Mouse (Mus musculus) spleen, postnatal 10 days (tissue): Measurements from ENCODE around the gene St6galnac6.

Experiments
- DNase-seq, 2 experiments: peaks; one replicate each; pipeline ENCODE4 v3.0.0; 2021 to 2022; ENCODE audit warnings: low spot score in 2 of 2

Gene St6galnac6

GRCm38 (mm10) chr2:32617109-32617508 is 17.6 kb downstream of the St6galnac6 start:
- no peak for DNase-seq

DNA sequence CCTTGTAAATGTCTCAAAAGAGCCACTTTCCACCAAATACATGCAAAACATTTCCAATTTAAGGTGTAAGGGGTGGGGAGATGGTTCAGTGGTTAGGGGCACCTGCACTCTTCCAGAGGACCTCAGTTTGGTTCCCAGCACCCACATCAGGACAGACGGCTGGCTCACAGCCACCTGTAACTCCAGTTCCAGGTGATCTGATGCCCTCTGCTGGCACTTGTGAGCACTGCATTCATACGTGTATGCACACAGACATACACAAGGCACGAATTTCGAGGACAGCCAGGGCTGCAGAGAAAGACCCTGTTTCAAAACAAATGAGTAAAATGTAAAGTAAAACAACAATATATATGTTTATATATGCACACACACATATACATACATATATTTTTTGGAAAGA is 18.1 kb downstream of the St6galnac6 start:
- DNase-seq = peak in 1 of 2 experiments; percentile 45

DNA sequence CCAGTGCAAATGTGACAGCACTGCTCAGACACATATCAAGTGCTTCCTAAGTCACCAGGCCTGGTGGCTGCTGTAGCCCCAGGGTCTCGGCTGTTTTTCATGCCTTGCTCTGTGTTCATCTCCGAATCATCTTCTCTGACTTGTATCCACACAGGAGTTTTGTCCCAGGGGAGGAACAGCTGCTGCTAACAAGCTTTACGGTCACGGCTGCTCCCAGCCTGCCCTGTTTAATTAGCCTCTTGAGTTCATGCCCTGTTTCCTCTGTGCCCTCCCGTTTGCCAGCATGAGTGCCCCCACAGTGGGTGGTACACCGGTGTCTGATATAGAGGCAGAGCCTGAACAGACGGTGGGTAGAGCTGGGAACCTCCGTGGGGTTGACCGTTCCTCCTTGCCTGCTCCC is 18.5 kb downstream of the St6galnac6 start:
- DNase-seq = no peak

GRCm38 (mm10) chr2:32620682-32621516 is 21.4 kb downstream of the St6galnac6 start:
- no peak for DNase-seq

GRCm38 (mm10) chr2:32621517-32621859 is 22.0 kb downstream of the St6galnac6 start, which contains the start of gene Ak1:
Gene Ak1, plus strand, starts transcription at chr2:32621758.
- no peak for DNase-seq

- no peak for DNase-seq
Observed at GRCm38 (mm10) chr2:32624111-32624748, 24.7 kb downstream of the St6galnac6 start.

- DNase-seq = peak in 1 of 2 experiments; percentile 52
Observed at GRCm38 (mm10) chr2:32625212-32625872, 25.8 kb downstream of the St6galnac6 start.

DNA sequence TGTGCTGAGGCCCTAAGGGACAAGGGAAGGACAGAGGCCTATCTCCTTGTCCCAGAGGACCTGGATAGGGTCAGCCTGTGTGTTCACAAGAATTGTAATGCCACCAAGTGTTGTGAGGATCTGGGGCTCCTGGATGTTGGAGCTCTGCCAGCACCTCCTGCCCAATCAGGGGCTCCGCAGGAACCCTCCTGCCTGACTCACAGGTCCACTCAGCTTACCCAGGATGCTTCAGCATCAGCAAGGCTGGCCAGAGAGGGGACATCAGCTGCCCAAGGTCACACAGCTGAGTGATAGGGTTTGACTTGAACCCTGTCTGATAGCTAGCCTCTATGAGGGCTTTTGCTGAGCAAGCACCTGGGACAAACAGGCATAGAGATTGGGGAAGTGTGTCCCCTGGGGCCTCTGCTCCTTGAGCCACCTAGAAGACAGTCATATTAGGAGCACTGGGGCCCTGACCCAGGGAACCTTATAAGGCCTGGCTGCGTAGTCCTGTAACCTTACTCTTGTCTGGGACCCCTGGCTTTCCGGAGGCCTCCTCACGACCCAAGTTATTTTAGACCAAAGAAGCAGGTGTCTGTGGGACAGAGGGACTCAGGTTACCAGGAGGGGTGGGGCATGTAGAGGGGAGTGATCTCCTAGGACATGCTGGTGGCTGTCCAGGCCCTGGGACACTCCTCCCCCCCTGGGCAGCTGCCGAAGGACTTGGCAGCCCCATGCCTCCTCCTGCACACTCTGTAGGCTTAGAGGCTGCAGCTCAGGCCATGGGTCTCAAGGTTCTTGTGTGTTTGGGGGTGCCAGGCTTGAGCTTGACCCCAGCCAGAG is 26.6 kb downstream of the St6galnac6 start:
- DNase-seq = no peak

- DNase-seq = no peak
Observed at GRCm38 (mm10) chr2:32627266-32628043, 27.9 kb downstream of the St6galnac6 start.

- no peak for DNase-seq
Observed at GRCm38 (mm10) chr2:32628044-32628550, 28.6 kb downstream of the St6galnac6 start.

DNA sequence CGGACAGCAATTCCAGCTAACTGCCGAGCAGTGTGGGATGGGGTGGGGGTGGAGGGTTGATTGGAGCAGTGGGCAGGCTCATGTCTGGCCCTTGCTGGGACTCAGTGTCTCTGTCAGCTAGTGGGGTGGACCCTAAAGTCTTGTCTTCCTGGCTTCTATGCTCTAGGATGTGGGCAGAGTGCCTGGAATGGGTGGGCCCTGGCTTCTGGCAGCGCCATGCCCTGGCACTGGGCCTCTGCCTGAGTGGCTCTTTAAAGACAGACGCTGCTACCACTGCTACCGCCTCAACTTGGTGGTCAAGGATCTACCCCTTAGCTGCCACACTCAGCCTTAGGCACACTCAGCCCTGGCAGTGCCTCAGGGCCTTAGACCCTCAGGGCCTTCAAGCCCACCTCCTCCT is 29.2 kb downstream of the St6galnac6 start:
- DNase-seq = no peak

DNA sequence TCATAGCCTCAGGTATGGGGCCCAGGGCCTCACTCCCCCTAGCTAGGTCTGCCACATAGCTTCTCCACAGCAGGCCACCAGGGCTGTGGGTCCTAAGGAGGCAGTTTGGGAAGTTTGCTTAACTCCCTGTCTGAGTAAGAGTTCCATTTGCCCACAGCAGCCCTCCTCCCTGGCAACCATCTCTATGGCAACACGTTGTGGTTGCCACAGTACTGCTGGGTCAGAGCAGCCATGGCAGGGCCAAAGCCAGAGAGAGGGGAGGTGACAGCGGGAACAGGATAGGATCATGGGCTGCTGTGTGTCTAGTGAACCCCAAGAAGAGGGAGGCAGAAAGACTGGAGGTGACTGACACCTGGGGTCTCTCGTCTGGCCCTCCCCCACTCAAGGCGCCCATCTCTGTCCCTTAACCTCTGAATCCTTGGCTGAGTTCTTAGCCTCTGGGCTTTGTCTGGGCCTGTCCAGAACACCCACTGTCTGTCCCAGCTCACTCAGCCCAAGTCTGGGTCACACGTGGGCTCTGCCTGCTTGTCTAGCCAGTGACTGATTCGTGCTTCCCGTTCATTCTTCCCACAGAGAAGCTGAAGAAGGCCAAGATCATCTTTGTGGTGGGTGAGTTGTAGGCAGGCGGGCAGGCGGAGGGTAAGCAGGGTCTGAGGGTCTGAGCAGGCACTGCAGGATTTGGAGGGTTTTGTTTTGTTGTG is 29.9 kb downstream of the St6galnac6 start:
- no peak for DNase-seq

- no peak for DNase-seq
Observed at GRCm38 (mm10) chr2:32630036-32630435, 30.5 kb downstream of the St6galnac6 start.

- no peak for DNase-seq
Observed at GRCm38 (mm10) chr2:32631046-32631445, 31.5 kb downstream of the St6galnac6 start.

DNA sequence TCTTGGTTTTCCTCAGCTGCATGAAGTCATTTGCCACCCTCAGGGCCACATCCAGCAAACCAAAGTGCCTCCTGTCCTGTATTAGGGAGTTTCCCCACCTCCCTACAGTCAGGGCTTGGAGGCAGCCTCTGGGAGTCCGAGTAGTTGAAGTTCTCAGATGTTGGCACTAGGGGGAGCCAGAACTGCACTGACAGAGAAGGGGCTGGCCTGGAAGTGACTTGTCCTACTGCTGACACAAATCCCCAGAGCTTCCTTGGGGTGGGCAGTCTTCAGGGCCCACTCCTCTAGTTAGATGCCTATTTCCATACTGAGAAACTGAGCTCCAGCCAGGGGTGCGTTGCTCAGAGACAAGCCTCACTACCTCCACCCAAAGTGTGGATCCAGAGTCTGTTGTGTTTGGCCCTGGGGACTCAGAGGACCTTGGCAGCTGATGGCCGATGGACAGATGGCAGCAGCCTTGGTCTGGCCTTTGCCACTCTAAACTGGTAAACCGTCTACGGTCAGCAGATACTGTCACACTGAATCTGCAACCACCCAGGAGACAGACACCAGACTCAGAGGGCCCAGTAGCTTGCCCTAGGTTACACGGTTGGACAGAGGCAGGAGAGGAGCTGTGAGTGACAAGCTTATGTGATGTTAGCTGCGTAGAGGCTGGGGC is 32.4 kb downstream of the St6galnac6 start:
- peak; percentile 68 to 83 for DNase-seq

DNA sequence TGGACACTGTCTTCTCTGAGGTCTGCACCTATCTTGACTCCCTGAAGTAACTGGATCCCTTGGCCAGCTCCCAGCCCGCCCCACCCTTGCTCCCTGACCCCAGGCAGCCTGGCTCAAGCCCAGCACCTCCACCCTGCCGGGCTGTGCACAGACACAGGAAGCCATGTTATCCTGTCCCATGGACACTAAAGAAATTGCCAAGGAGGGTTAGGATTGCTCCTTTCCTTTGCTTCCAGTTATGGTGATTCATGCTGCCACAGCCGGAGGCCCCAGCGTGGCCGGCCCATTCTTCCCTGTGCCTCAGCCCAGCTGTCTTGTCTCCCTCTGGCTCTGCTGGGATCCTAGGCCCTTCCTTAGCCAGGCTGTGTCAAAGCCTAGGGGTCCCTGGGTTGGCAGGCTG is 34.2 kb downstream of the St6galnac6 start:
- DNase-seq = no peak

- DNase-seq = no peak
Observed at GRCm38 (mm10) chr2:32634277-32635105, 35.0 kb downstream of the St6galnac6 start.

DNA sequence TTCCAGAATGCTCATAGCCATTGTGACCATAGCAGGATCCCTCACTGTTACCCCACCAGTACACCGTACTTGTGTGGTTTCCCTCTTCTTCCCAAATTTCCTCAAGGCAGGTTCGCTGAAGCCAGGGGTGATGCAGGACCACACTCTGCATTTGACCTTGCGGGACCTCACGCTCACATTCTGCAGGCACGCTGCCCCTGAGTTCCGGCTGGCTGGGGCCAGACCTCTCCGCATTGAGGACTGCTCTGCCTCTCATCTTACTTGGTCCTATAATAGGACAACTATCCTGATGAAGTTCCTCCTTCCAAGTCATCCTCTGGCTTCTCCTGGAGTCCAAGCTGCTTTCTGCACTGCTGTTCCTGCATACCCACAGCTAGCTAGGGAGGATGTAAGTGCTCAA is 37.1 kb downstream of the St6galnac6 start:
- no peak for DNase-seq
